Mouse (Mus musculus) embryonic facial prominence, embryonic 13.5 days (tissue): Measurements from ENCODE around the gene Setd1b. TPM values are rescaled to one million over a fixed set of nuclear protein-coding genes. Genes with fewer than 3 reads are reported as not detected.

Experiments
- ATAC-seq: fragments of 200-750 bp; cut with Nextera tagmentation; 2 replicates; pipeline ENCODE4 v1.8.0; 2017; ENCODE audit warnings: low read depth; ENCODE audit not compliant: insufficient number of reproducible peaks, insufficient read depth, low FRiP score, low TSS enrichment
- H3K27ac ChIP-seq: fragments of 300-500 bp; sonication (generic); 2 replicates; pipeline ENCODE4 v1.5.1; 2015; ENCODE audit warnings: moderate library complexity, mild to moderate bottlenecking, inconsistent platforms
- H3K27me3 ChIP-seq: fragments of 300-500 bp; sonication (generic); 2 replicates; pipeline ENCODE4 v1.6.1; 2015; ENCODE audit warnings: mild to moderate bottlenecking, inconsistent platforms
- H3K36me3 ChIP-seq: fragments of 300-500 bp; sonication (generic); 2 replicates; pipeline ENCODE4 v1.6.1; 2015; ENCODE audit warnings: mild to moderate bottlenecking, inconsistent platforms
- H3K4me1 ChIP-seq: fragments of 300-500 bp; sonication (generic); 2 replicates; pipeline ENCODE4 v1.6.1; 2015; ENCODE audit warnings: inconsistent platforms
- H3K4me2 ChIP-seq: fragments of 300-500 bp; sonication (generic); 2 replicates; pipeline ENCODE4 v1.6.1; 2015; ENCODE audit warnings: moderate library complexity, mild to moderate bottlenecking, inconsistent platforms
- H3K4me3 ChIP-seq: fragments of 300-500 bp; sonication (generic); 2 replicates; pipeline ENCODE4 v1.5.1; 2015; ENCODE audit warnings: mild to moderate bottlenecking, inconsistent platforms
- H3K9ac ChIP-seq: fragments of 300-500 bp; sonication (generic); 2 replicates; pipeline ENCODE4 v1.6.1; 2015; ENCODE audit warnings: mild to moderate bottlenecking, inconsistent platforms
- H3K9me3 ChIP-seq: fragments of 300-500 bp; sonication (generic); 2 replicates; pipeline ENCODE4 v1.6.1; 2016; ENCODE audit warnings: inconsistent platforms
- WGBS: fragments of 180-500 bp; shearing (Covaris S2); methylation state at CpG from one replicate; pipeline ENCODE4 v1.1.7; 2015; ENCODE audit warnings: mixed read lengths; 5-methylcytosine and 5-hydroxymethylcytosine counted together
- polyA plus RNA-seq: library from polyadenylated mRNA; unstranded; fragments of >200 nt; fragmentation: Nextera tagmentation; extraction: Ambion mirVana; gene quantifications from 2 replicates; pipeline ENCODE4 v1.2.1, GENCODE M21; 2015

Setd1b gene
- polyA plus RNA-seq, 1 experiment from 2014 or later, result 13.0 TPM

- H3K9me3 ChIP-seq, result peaks cover 3% of the 10 kb centered on the region; the same call in 1 of the 2 replicates
- no peak overlapping the region for H3K4me3 ChIP-seq
- ATAC-seq, result no peak
- 84% methylated on average over 5 of the region's 5 CpGs for WGBS
- no peaks in the 10 kb centered on the region for H3K4me1 ChIP-seq
- no peak overlapping the region for H3K27ac ChIP-seq
- no peak overlapping the region for H3K4me2 ChIP-seq
- H3K36me3 ChIP-seq, result no peaks in the 10 kb centered on the region
- no peaks in the 10 kb centered on the region for H3K27me3 ChIP-seq
- H3K9ac ChIP-seq, result no peak overlapping the region
These were observed 36.8 kb downstream of the Setd1b start for GRCm38 (mm10) chr5:123178792-123179191.

GRCm38 (mm10) chr5:123180390-123180789 lies 38.4 kb downstream of the Setd1b start:
- Histone ChIP-seq H3K27ac (no peak overlapping the region), H3K4me1 (no peaks in the 10 kb centered on the region), H3K36me3 (no peaks in the 10 kb centered on the region), H3K4me2 (no peak overlapping the region), H3K4me3 (no peak overlapping the region), H3K9ac (no peak overlapping the region), H3K9me3 (peaks cover 3% of the 10 kb centered on the region; the same call in 1 of the 2 replicates), H3K27me3 (no peaks in the 10 kb centered on the region)
- no peak for ATAC-seq
- WGBS, result 92% methylated on average over 15 of the region's 15 CpGs

GRCm38 (mm10) chr5:123181536-123181935 lies 39.5 kb downstream of the Setd1b start:
- no peak for ATAC-seq
- Histone ChIP-seq H3K9me3 (peaks cover 3% of the 10 kb centered on the region; the same call in 1 of the 2 replicates), H3K27me3 (no peaks in the 10 kb centered on the region), H3K4me1 (no peaks in the 10 kb centered on the region), H3K36me3 (no peaks in the 10 kb centered on the region), H3K27ac (no peak overlapping the region), H3K4me3 (no peak overlapping the region), H3K9ac (no peak overlapping the region), H3K4me2 (no peak overlapping the region)
- WGBS, result 74% methylated on average over 6 of the region's 6 CpGs

GRCm38 (mm10) chr5:123182651-123183050 lies 40.7 kb downstream of the Setd1b start, which contains the start of gene Hpd:
TSS of gene Hpd (minus strand) at chr5:123182727.
- 85% methylated on average over 10 of the region's 10 CpGs for WGBS
- H3K9ac ChIP-seq, result no peak within 1 kb of the TSS
- no peak within 1 kb of the TSS for H3K4me3 ChIP-seq
- H3K27me3 ChIP-seq, result no peaks in the 10 kb centered on the region
- H3K36me3 ChIP-seq, result no peaks in the 10 kb centered on the region
- H3K4me1 ChIP-seq, result no peaks in the 10 kb centered on the region
- peaks cover 3% of the 10 kb centered on the region; the same call in 1 of the 2 replicates for H3K9me3 ChIP-seq
- H3K4me2 ChIP-seq, result no peak within 1 kb of the TSS
- ATAC-seq, result no peak
- H3K27ac ChIP-seq, result no peak within 1 kb of the TSS

- no peak for ATAC-seq
- H3K9ac ChIP-seq, result no peak overlapping the region
- no peak overlapping the region for H3K4me3 ChIP-seq
- H3K9me3 ChIP-seq, result no peaks in the 10 kb centered on the region
- H3K27ac ChIP-seq, result no peak overlapping the region
- no peaks in the 10 kb centered on the region for H3K4me1 ChIP-seq
- WGBS, result 71% methylated on average over 6 of the region's 6 CpGs
- H3K27me3 ChIP-seq, result no peaks in the 10 kb centered on the region
- no peaks in the 10 kb centered on the region for H3K36me3 ChIP-seq
- H3K4me2 ChIP-seq, result no peak overlapping the region
These were observed 44.0 kb downstream of the Setd1b start for GRCm38 (mm10) chr5:123185966-123186365.

GRCm38 (mm10) chr5:123187306-123187705 lies 45.3 kb downstream of the Setd1b start:
- Histone ChIP-seq H3K36me3 (no peaks in the 10 kb centered on the region), H3K27ac (no peak overlapping the region), H3K9me3 (no peaks in the 10 kb centered on the region), H3K4me3 (no peak overlapping the region), H3K27me3 (no peaks in the 10 kb centered on the region), H3K4me1 (no peaks in the 10 kb centered on the region), H3K4me2 (no peak overlapping the region), H3K9ac (no peak overlapping the region)
- ATAC-seq, result no peak
- WGBS, result 84% methylated on average over 3 of the region's 3 CpGs

GRCm38 (mm10) chr5:123190912-123191311 lies 48.9 kb downstream of the Setd1b start:
- H3K27ac ChIP-seq, result no peak overlapping the region
- H3K4me1 ChIP-seq, result no peaks in the 10 kb centered on the region
- H3K9ac ChIP-seq, result no peak overlapping the region
- no peaks in the 10 kb centered on the region for H3K9me3 ChIP-seq
- H3K4me2 ChIP-seq, result no peak overlapping the region
- ATAC-seq, result no peak
- 86% methylated on average over 3 of the region's 3 CpGs for WGBS
- H3K27me3 ChIP-seq, result no peaks in the 10 kb centered on the region
- no peaks in the 10 kb centered on the region for H3K36me3 ChIP-seq
- H3K4me3 ChIP-seq, result no peak overlapping the region

- Histone ChIP-seq H3K9me3 (no peaks in the 10 kb centered on the region), H3K4me1 (no peaks in the 10 kb centered on the region), H3K4me3 (no peak overlapping the region), H3K9ac (no peak overlapping the region), H3K36me3 (no peaks in the 10 kb centered on the region), H3K27ac (no peak overlapping the region), H3K27me3 (no peaks in the 10 kb centered on the region), H3K4me2 (no peak overlapping the region)
- WGBS, result 70% methylated on average over 6 of the region's 6 CpGs
- ATAC-seq, result no peak
These were observed 49.4 kb downstream of the Setd1b start for GRCm38 (mm10) chr5:123191427-123191826.

GRCm38 (mm10) chr5:123192606-123193150 lies 50.7 kb downstream of the Setd1b start:
- Histone ChIP-seq H3K9ac (no peak overlapping the region), H3K9me3 (no peaks in the 10 kb centered on the region), H3K36me3 (no peaks in the 10 kb centered on the region), H3K27ac (no peak overlapping the region), H3K4me2 (no peak overlapping the region), H3K4me3 (no peak overlapping the region), H3K27me3 (no peaks in the 10 kb centered on the region), H3K4me1 (no peaks in the 10 kb centered on the region)
- no peak for ATAC-seq
- WGBS, result 55% methylated on average over 9 of the region's 9 CpGs

- Histone ChIP-seq H3K36me3 (no peaks in the 10 kb centered on the region), H3K27ac (no peak overlapping the region), H3K9me3 (no peaks in the 10 kb centered on the region), H3K9ac (no peak overlapping the region), H3K4me3 (no peak overlapping the region), H3K27me3 (no peaks in the 10 kb centered on the region), H3K4me2 (no peak overlapping the region), H3K4me1 (no peaks in the 10 kb centered on the region)
- 84% methylated on average over 5 of the region's 5 CpGs for WGBS
- no peak for ATAC-seq
These were observed 51.4 kb downstream of the Setd1b start for GRCm38 (mm10) chr5:123193436-123193835.

- H3K4me3 ChIP-seq, result no peak overlapping the region
- H3K4me1 ChIP-seq, result no peaks in the 10 kb centered on the region
- H3K27me3 ChIP-seq, result no peaks in the 10 kb centered on the region
- 81% methylated on average over 6 of the region's 6 CpGs for WGBS
- H3K9ac ChIP-seq, result no peak overlapping the region
- no peak for ATAC-seq
- H3K27ac ChIP-seq, result no peak overlapping the region
- H3K4me2 ChIP-seq, result no peak overlapping the region
- H3K9me3 ChIP-seq, result no peaks in the 10 kb centered on the region
- no peaks in the 10 kb centered on the region for H3K36me3 ChIP-seq
These were observed 52.9 kb downstream of the Setd1b start for GRCm38 (mm10) chr5:123194856-123195255.

- no peak for ATAC-seq
- no peaks in the 10 kb centered on the region for H3K4me1 ChIP-seq
- WGBS, result 90% methylated on average over 16 of the region's 16 CpGs
These were observed 53.6 kb downstream of the Setd1b start for GRCm38 (mm10) chr5:123195500-123196000.

More at GRCm38 (mm10) chr5:123195500-123196000, 53.6 kb downstream of the Setd1b start:
- Histone ChIP-seq H3K27me3 (no peaks in the 10 kb centered on the region), H3K4me2 (no peak overlapping the region), H3K4me3 (no peak overlapping the region), H3K27ac (no peak overlapping the region), H3K9me3 (no peaks in the 10 kb centered on the region), H3K36me3 (no peaks in the 10 kb centered on the region), H3K9ac (no peak overlapping the region)
